ENCODE assay signal across 9 mouse cellular contexts in genomic region chr12:86941734-86942486, GRCm38 (mm10). TPM values are rescaled to one million over a fixed set of nuclear protein-coding genes. Genes with fewer than 3 reads are reported as not detected.
DNase-seq lines count a peak whose midpoint lies in the region; ATAC-seq lines count a peak whose summit lies in the region.
"Had no signal": no experiment of that assay in that cellular context is flagged by ENCODE, and none has a peak within 500 bp of the region (broad histone marks: within the 10 kb centered on the region; RNA-seq: fewer than 3 reads in every experiment).

No protein-coding gene starts in this region.

- peak; percentile 60 to 78 for DNase-seq in left cerebral cortex, postnatal 25 days (ENCODE audit: low spot score in 2 of 2)
- no peak for DNase-seq in left cerebral cortex, postnatal 4 days
- peak; percentile 71 for DNase-seq in embryo, embryonic 11 days
- peak; percentile 45 for DNase-seq in retina, embryonic 14.5 days (ENCODE audit: low spot score)
- DNase-seq in adipocyte (ENCODE audit: low spot score), result no peak
- DNase-seq in adrenal gland, postnatal 36 days, result no peak
- DNase-seq in cerebellum, adult 9-10 months, result no peak

- H3K36me3 ChIP-seq in hindbrain, embryonic 16.5 days (ENCODE audit: control insufficient read depth, insufficient read depth, low read length), result no peaks in the 10 kb centered on the region

- intact Hi-C loops in left cerebral cortex, postnatal 25 days (cut with DNase I), result loop anchor here (10.0 kb wide), 1 partner anchor 237 kb away; no protein-coding TSS in a partner anchor
- intact Hi-C loops in left cerebral cortex, postnatal 4 days (cut with DNase I), result no loop called here

- no peaks in the 10 kb centered on the region for H3K27me3 ChIP-seq in hindbrain, embryonic 16.5 days (replicated peaks; ENCODE audit: control insufficient read depth, insufficient read depth, low read length)

- WGBS in hindbrain, embryonic 16.5 days, result 12% methylated on average over 5 of the region's 5 CpGs

- H3K4me2 ChIP-seq in hindbrain, embryonic 16.5 days (ENCODE audit: low read length), result peak overlapping the region; percentile 28

- H3K27ac ChIP-seq in hindbrain, embryonic 16.5 days (ENCODE audit: low read depth, low read length), result peak overlapping the region; percentile 89
- H3K27ac ChIP-seq: kidney, postnatal 0 days had no signal

- H3K9ac ChIP-seq in hindbrain, embryonic 16.5 days (ENCODE audit: low read depth, low read length), result peak overlapping the region; percentile 37; the same call in 1 of the 2 replicates

- no peak overlapping the region for H3K4me3 ChIP-seq in hindbrain, embryonic 16.5 days (ENCODE audit: low read length)

- H3K9me3 ChIP-seq in hindbrain, embryonic 16.5 days (ENCODE audit: control insufficient read depth, low read length), result no peaks in the 10 kb centered on the region

- peak; percentile 62 for ATAC-seq in hindbrain, embryonic 16.5 days

- peaks cover 25% of the 10 kb centered on the region for H3K4me1 ChIP-seq in hindbrain, embryonic 16.5 days (ENCODE audit: control insufficient read depth, insufficient read depth, low read depth, low read length)

RNA-seq across cellular contexts. Expression of gene Cipc, which starts 4.9 kb away (rescaled TPM):
- total RNA-seq in left cerebral cortex, postnatal 25 days (2021), result 10 to 100 TPM; 79.9 to 87.8 TPM
- total RNA-seq in left cerebral cortex, postnatal 4 days (2021), result 10 to 100 TPM; 56.9 to 60.6 TPM
- 43.4 and 49.0 TPM in 2 replicates for polyA plus RNA-seq in hindbrain, embryonic 16.5 days (2015; fragmentation: Nextera tagmentation; extraction: Ambion mirVana)
- 10 to 100 TPM; 24.4 to 24.7 TPM for total RNA-seq in adrenal gland, postnatal 36 days (2021)

RNA-seq across cellular contexts. Expression of gene Zdhhc22, which starts 48.3 kb away (rescaled TPM):
- total RNA-seq in left cerebral cortex, postnatal 25 days (2021), result 10 to 100 TPM; 51.9 to 54.0 TPM
- 10 to 100 TPM; 15.8 to 19.0 TPM for total RNA-seq in left cerebral cortex, postnatal 4 days (2021)
- polyA plus RNA-seq in hindbrain, embryonic 16.5 days (2015; fragmentation: Nextera tagmentation; extraction: Ambion mirVana), result 23.2 and 26.9 TPM in 2 replicates
- under 1 TPM; 0.49 to 0.60 TPM for total RNA-seq in adrenal gland, postnatal 36 days (2021)

RNA-seq across cellular contexts. Expression of gene Irf2bpl, which starts 57.3 kb away (rescaled TPM):
- 10 to 100 TPM; 61.9 to 78.7 TPM for total RNA-seq in left cerebral cortex, postnatal 25 days (2021)
- 100 to 1,000 TPM; 124 to 127 TPM for total RNA-seq in left cerebral cortex, postnatal 4 days (2021)
- 49.7 and 56.6 TPM in 2 replicates for polyA plus RNA-seq in hindbrain, embryonic 16.5 days (2015; fragmentation: Nextera tagmentation; extraction: Ambion mirVana)
- total RNA-seq in adrenal gland, postnatal 36 days (2021), result 10 to 100 TPM; 47.3 to 64.5 TPM

Comparison
In these comparisons a context has a peak if more than half of its experiments do, and no peak if none do; other contexts are left out.
1. DNase-seq: peak in left cerebral cortex, postnatal 25 days (2 of 2), embryo, embryonic 11 days (single experiment) and retina, embryonic 14.5 days (single experiment); none in left cerebral cortex, postnatal 4 days (single experiment), adipocyte (single experiment), adrenal gland, postnatal 36 days (0 of 2) and cerebellum, adult 9-10 months (single experiment).
2. RNA of gene Zdhhc22, which starts 48.3 kb away (total RNA-seq): 51.9 to 54.0 TPM in left cerebral cortex, postnatal 25 days and 15.8 to 19.0 TPM in left cerebral cortex, postnatal 4 days; 0.49 to 0.60 TPM in adrenal gland, postnatal 36 days; every median in the first group is over 10 times any median in the second.